Mouse (Mus musculus): ENCODE measurements around the gene Dennd1a. TPM values are rescaled to one million over a fixed set of nuclear protein-coding genes. Genes with fewer than 3 reads are reported as not detected.

Dennd1a gene
- polyA plus RNA-seq, 1 experiment from 2014 or later = 12.3 TPM

GRCm38 (mm10) chr2:38064266-38064665 is 222.9 kb downstream of the Dennd1a start:
- Histone ChIP-seq H3K36me3 (ENCODE audit: control insufficient read depth, insufficient read depth, low read length) (no peaks in the 10 kb centered on the region), H3K27ac (replicated peaks; ENCODE audit: low read depth, low read length) (no peak overlapping the region), H3K27me3 (ENCODE audit: control insufficient read depth, insufficient read depth, low read length) (no peaks in the 10 kb centered on the region), H3K9ac (ENCODE audit: low read length) (no peak overlapping the region), H3K4me1 (ENCODE audit: control insufficient read depth, insufficient read depth, low read length) (peaks cover 28% of the 10 kb centered on the region), H3K9me3 (ENCODE audit: control insufficient read depth, low read length) (no peaks in the 10 kb centered on the region), H3K4me2 (ENCODE audit: low read depth, severe bottlenecking) (no peak overlapping the region), H3K4me3 (ENCODE audit: low read depth, low read length) (no peak overlapping the region)
- 69% methylated on average over 3 of the region's 3 CpGs for WGBS
- DNase-seq (ENCODE audit: low spot score) = no peak
- no peak for ATAC-seq (ENCODE audit: insufficient number of reproducible peaks, low FRiP score, low TSS enrichment, low read depth)

- DNase-seq (ENCODE audit: low spot score) (no peak), ATAC-seq (ENCODE audit: insufficient number of reproducible peaks, low FRiP score, low TSS enrichment, low read depth) (no peak)
- no peak overlapping the region for H3K4me2 ChIP-seq (ENCODE audit: low read depth, severe bottlenecking)
- 76% methylated on average over 1 of the region's 1 CpGs for WGBS
- H3K36me3 ChIP-seq (ENCODE audit: control insufficient read depth, insufficient read depth, low read length) = no peaks in the 10 kb centered on the region
- H3K9ac ChIP-seq (ENCODE audit: low read length) = no peak overlapping the region
- H3K27me3 ChIP-seq (ENCODE audit: control insufficient read depth, insufficient read depth, low read length) = no peaks in the 10 kb centered on the region
- H3K27ac ChIP-seq (replicated peaks; ENCODE audit: low read depth, low read length) = no peak overlapping the region
- no peak overlapping the region for H3K4me3 ChIP-seq (ENCODE audit: low read depth, low read length)
- H3K9me3 ChIP-seq (ENCODE audit: control insufficient read depth, low read length) = no peaks in the 10 kb centered on the region
- H3K4me1 ChIP-seq (ENCODE audit: control insufficient read depth, insufficient read depth, low read length) = peaks cover 9% of the 10 kb centered on the region
These were observed 225.0 kb downstream of the Dennd1a start for GRCm38 (mm10) chr2:38062156-38062555.

GRCm38 (mm10) chr2:38061474-38061873 is 225.7 kb downstream of the Dennd1a start:
- no peak for DNase-seq (ENCODE audit: low spot score)
- H3K4me2 ChIP-seq (ENCODE audit: low read depth, severe bottlenecking) = no peak overlapping the region
- 58% methylated on average over 2 of the region's 2 CpGs for WGBS

GRCm38 (mm10) chr2:38052440-38052839 is 234.8 kb downstream of the Dennd1a start:
- no peak for ATAC-seq (ENCODE audit: insufficient number of reproducible peaks, low FRiP score, low TSS enrichment, low read depth)
- Histone ChIP-seq H3K9ac (ENCODE audit: low read length) (no peak overlapping the region), H3K27ac (replicated peaks; ENCODE audit: low read depth, low read length) (no peak overlapping the region), H3K4me2 (ENCODE audit: low read depth, severe bottlenecking) (no peak overlapping the region), H3K9me3 (ENCODE audit: control insufficient read depth, low read length) (no peaks in the 10 kb centered on the region), H3K4me3 (ENCODE audit: low read depth, low read length) (no peak overlapping the region), H3K36me3 (ENCODE audit: control insufficient read depth, insufficient read depth, low read length) (no peaks in the 10 kb centered on the region), H3K27me3 (ENCODE audit: control insufficient read depth, insufficient read depth, low read length) (no peaks in the 10 kb centered on the region), H3K4me1 (ENCODE audit: control insufficient read depth, insufficient read depth, low read length) (peaks cover 4% of the 10 kb centered on the region; the same call in 1 of the 2 replicates)
- 16% methylated on average over 3 of the region's 3 CpGs for WGBS
- no peak for DNase-seq (ENCODE audit: low spot score)

More at GRCm38 (mm10) chr2:38061474-38061873, 225.7 kb downstream of the Dennd1a start:
- Histone ChIP-seq H3K4me1 (ENCODE audit: control insufficient read depth, insufficient read depth, low read length) (peaks cover 5% of the 10 kb centered on the region), H3K36me3 (ENCODE audit: control insufficient read depth, insufficient read depth, low read length) (no peaks in the 10 kb centered on the region), H3K27me3 (ENCODE audit: control insufficient read depth, insufficient read depth, low read length) (no peaks in the 10 kb centered on the region), H3K9ac (ENCODE audit: low read length) (no peak overlapping the region), H3K4me3 (ENCODE audit: low read depth, low read length) (no peak overlapping the region), H3K27ac (replicated peaks; ENCODE audit: low read depth, low read length) (no peak overlapping the region), H3K9me3 (ENCODE audit: control insufficient read depth, low read length) (no peaks in the 10 kb centered on the region)
- no peak for ATAC-seq (ENCODE audit: insufficient number of reproducible peaks, low FRiP score, low TSS enrichment, low read depth)

DNA sequence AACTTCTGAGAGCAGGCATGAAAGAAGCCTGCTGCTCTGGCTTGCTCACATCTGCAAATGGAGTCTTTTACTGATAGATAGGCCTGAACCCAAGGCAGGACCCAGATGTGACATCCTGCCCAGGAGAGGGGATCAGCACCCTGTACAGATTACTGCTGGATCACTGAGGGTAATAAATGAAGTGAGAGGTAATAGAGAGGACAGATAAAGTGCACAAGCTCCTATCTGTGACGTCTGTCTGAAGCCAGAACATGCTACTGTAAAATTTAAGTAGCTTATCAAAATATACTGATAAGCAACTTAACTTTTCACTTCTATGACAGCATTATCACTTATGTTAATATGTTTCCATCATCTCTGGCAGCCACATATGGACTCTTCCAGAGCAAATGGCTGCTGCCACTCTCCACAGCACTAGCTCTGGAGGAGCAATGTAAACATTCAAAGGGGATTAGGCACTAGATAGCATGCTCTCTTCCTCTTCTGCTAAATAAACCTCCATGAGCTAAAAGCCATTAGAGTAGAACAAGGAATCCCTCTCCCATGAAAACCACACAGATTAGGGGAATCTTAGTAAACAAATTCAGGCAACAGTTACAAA is 235.6 kb downstream of the Dennd1a start:
- no peak overlapping the region for H3K4me3 ChIP-seq (ENCODE audit: low read depth, low read length)
- 17% methylated on average over 1 of the region's 1 CpGs for WGBS
- no peak overlapping the region for H3K9ac ChIP-seq (ENCODE audit: low read length)
- H3K27ac ChIP-seq (replicated peaks; ENCODE audit: low read depth, low read length) = no peak overlapping the region
- H3K4me2 ChIP-seq (ENCODE audit: low read depth, severe bottlenecking) = no peak overlapping the region
- H3K36me3 ChIP-seq (ENCODE audit: control insufficient read depth, insufficient read depth, low read length) = no peaks in the 10 kb centered on the region
- DNase-seq (ENCODE audit: low spot score) = no peak
- H3K4me1 ChIP-seq (ENCODE audit: control insufficient read depth, insufficient read depth, low read length) = peaks cover 4% of the 10 kb centered on the region; the same call in 1 of the 2 replicates
- H3K9me3 ChIP-seq (ENCODE audit: control insufficient read depth, low read length) = no peaks in the 10 kb centered on the region
- no peaks in the 10 kb centered on the region for H3K27me3 ChIP-seq (ENCODE audit: control insufficient read depth, insufficient read depth, low read length)
- ATAC-seq (ENCODE audit: insufficient number of reproducible peaks, low FRiP score, low TSS enrichment, low read depth) = no peak

- Histone ChIP-seq H3K27ac (replicated peaks; ENCODE audit: low read depth, low read length) (no peak overlapping the region), H3K4me1 (ENCODE audit: control insufficient read depth, insufficient read depth, low read length) (peaks cover 4% of the 10 kb centered on the region; the same call in 1 of the 2 replicates), H3K36me3 (ENCODE audit: control insufficient read depth, insufficient read depth, low read length) (no peaks in the 10 kb centered on the region), H3K27me3 (ENCODE audit: control insufficient read depth, insufficient read depth, low read length) (no peaks in the 10 kb centered on the region), H3K4me2 (ENCODE audit: low read depth, severe bottlenecking) (no peak overlapping the region), H3K4me3 (ENCODE audit: low read depth, low read length) (no peak overlapping the region), H3K9ac (ENCODE audit: low read length) (no peak overlapping the region), H3K9me3 (ENCODE audit: control insufficient read depth, low read length) (no peaks in the 10 kb centered on the region)
- ATAC-seq (ENCODE audit: insufficient number of reproducible peaks, low FRiP score, low TSS enrichment, low read depth) (no peak), DNase-seq (ENCODE audit: low spot score) (no peak)
These were observed 238.2 kb downstream of the Dennd1a start for GRCm38 (mm10) chr2:38048996-38049395.

GRCm38 (mm10) chr2:38045286-38045685 is 241.9 kb downstream of the Dennd1a start:
- Histone ChIP-seq H3K4me2 (ENCODE audit: low read depth, severe bottlenecking) (no peak overlapping the region), H3K27ac (replicated peaks; ENCODE audit: low read depth, low read length) (no peak overlapping the region), H3K36me3 (ENCODE audit: control insufficient read depth, insufficient read depth, low read length) (no peaks in the 10 kb centered on the region), H3K4me1 (ENCODE audit: control insufficient read depth, insufficient read depth, low read length) (no peaks in the 10 kb centered on the region), H3K4me3 (ENCODE audit: low read depth, low read length) (no peak overlapping the region), H3K9ac (ENCODE audit: low read length) (no peak overlapping the region), H3K27me3 (ENCODE audit: control insufficient read depth, insufficient read depth, low read length) (no peaks in the 10 kb centered on the region), H3K9me3 (ENCODE audit: control insufficient read depth, low read length) (no peaks in the 10 kb centered on the region)
- no peak for ATAC-seq (ENCODE audit: insufficient number of reproducible peaks, low FRiP score, low TSS enrichment, low read depth)
- WGBS = 59% methylated on average over 4 of the region's 4 CpGs
- no peak for DNase-seq (ENCODE audit: low spot score)

GRCm38 (mm10) chr2:38040845-38041244 is 246.3 kb downstream of the Dennd1a start:
- Histone ChIP-seq H3K4me3 (ENCODE audit: low read depth, low read length) (no peak overlapping the region), H3K9me3 (ENCODE audit: control insufficient read depth, low read length) (no peaks in the 10 kb centered on the region), H3K27ac (replicated peaks; ENCODE audit: low read depth, low read length) (no peak overlapping the region), H3K4me1 (ENCODE audit: control insufficient read depth, insufficient read depth, low read length) (no peaks in the 10 kb centered on the region), H3K36me3 (ENCODE audit: control insufficient read depth, insufficient read depth, low read length) (no peaks in the 10 kb centered on the region), H3K9ac (ENCODE audit: low read length) (no peak overlapping the region), H3K4me2 (ENCODE audit: low read depth, severe bottlenecking) (no peak overlapping the region), H3K27me3 (ENCODE audit: control insufficient read depth, insufficient read depth, low read length) (no peaks in the 10 kb centered on the region)
- ATAC-seq (ENCODE audit: insufficient number of reproducible peaks, low FRiP score, low TSS enrichment, low read depth) (no peak), DNase-seq (ENCODE audit: low spot score) (no peak)
- WGBS = 66% methylated on average over 3 of the region's 3 CpGs

GRCm38 (mm10) chr2:38039621-38040020 is 247.6 kb downstream of the Dennd1a start:
- H3K4me1 ChIP-seq (ENCODE audit: control insufficient read depth, insufficient read depth, low read length) = no peaks in the 10 kb centered on the region
- ATAC-seq (ENCODE audit: insufficient number of reproducible peaks, low FRiP score, low TSS enrichment, low read depth) = no peak
- DNase-seq (ENCODE audit: low spot score) = no peak
- H3K36me3 ChIP-seq (ENCODE audit: control insufficient read depth, insufficient read depth, low read length) = no peaks in the 10 kb centered on the region
- H3K27me3 ChIP-seq (ENCODE audit: control insufficient read depth, insufficient read depth, low read length) = no peaks in the 10 kb centered on the region
- H3K4me3 ChIP-seq (ENCODE audit: low read depth, low read length) = no peak overlapping the region
- no peak overlapping the region for H3K4me2 ChIP-seq (ENCODE audit: low read depth, severe bottlenecking)
- no peak overlapping the region for H3K27ac ChIP-seq (replicated peaks; ENCODE audit: low read depth, low read length)
- no peak overlapping the region for H3K9ac ChIP-seq (ENCODE audit: low read length)
- 88% methylated on average over 1 of the region's 1 CpGs for WGBS
- H3K9me3 ChIP-seq (ENCODE audit: control insufficient read depth, low read length) = no peaks in the 10 kb centered on the region

All from limb, embryonic 11.5 days (tissue).